Mouse (Mus musculus) small intestine, adult 2 months (tissue): ENCODE results near the gene Nsf. TPM values are rescaled to one million over a fixed set of nuclear protein-coding genes. Genes with fewer than 3 reads are reported as not detected.
"Not testable (repeated sequence)": the region's sequence is repeated elsewhere in the genome, so short reads cannot be mapped to it uniquely, and the experiment has no call there.

Experiments used
- H3K27ac ChIP-seq: fragments of 200-500 bp; 2 replicates; pipeline ENCODE4 v1.5.1; 2012; ENCODE audit warnings: low read depth, low read length, control low read depth, inconsistent platforms; ENCODE audit not compliant: insufficient read depth
- H3K27me3 ChIP-seq: fragments of 200-500 bp; 2 replicates; pipeline ENCODE4 v1.6.1; 2012; ENCODE audit warnings: mild to moderate bottlenecking, moderate library complexity, low read length, inconsistent platforms; ENCODE audit not compliant: control insufficient read depth, insufficient read depth
- H3K36me3 ChIP-seq: fragments of 200-500 bp; 2 replicates; pipeline ENCODE4 v1.6.1; 2012; ENCODE audit warnings: mild to moderate bottlenecking, low read length, control low read depth, inconsistent platforms; ENCODE audit not compliant: control insufficient read depth, insufficient read depth
- H3K4me1 ChIP-seq: fragments of 200-500 bp; 2 replicates; pipeline ENCODE4 v1.6.1; 2012; ENCODE audit warnings: low read length, inconsistent platforms, mixed read lengths; ENCODE audit not compliant: control insufficient read depth, insufficient read depth, insufficient read length
- H3K4me3 ChIP-seq: fragments of 200-500 bp; 2 replicates; pipeline ENCODE4 v1.5.1; 2012; ENCODE audit warnings: low read depth, mild to moderate bottlenecking, control low read depth, inconsistent platforms, low read length, moderate library complexity
- CTCF ChIP-seq: fragments of 200-500 bp; IDR thresholded peaks from 2 replicates; pipeline ENCODE4 v1.5.1; 2012; ENCODE audit warnings: low read depth, mild to moderate bottlenecking, control low read depth, inconsistent platforms, low read length, moderate library complexity, mixed read lengths; ENCODE audit not compliant: insufficient replicate concordance, insufficient read length; ENCODE audit errors: extremely low read depth
- POLR2A ChIP-seq: fragments of 200-500 bp; IDR thresholded peaks from 2 replicates; pipeline ENCODE4 v1.6.1; 2012; ENCODE audit warnings: low read depth, mild to moderate bottlenecking, control low read depth, inconsistent platforms, low read length, moderate library complexity
- WGBS: fragments of 180-500 bp; shearing (Covaris S2); methylation state at CpG from one replicate; pipeline ENCODE4 v1.1.7; 2018; 5-methylcytosine and 5-hydroxymethylcytosine counted together
- polyA plus RNA-seq: library from polyadenylated mRNA; depleted of rRNA; stranded (reverse); fragments of >200 nt; gene quantifications from 2 replicates; pipeline ENCODE4 v1.2.3, GENCODE M21; 2012

Nsf gene
- polyA plus RNA-seq, 1 experiment, result 25.8 TPM

DNA sequence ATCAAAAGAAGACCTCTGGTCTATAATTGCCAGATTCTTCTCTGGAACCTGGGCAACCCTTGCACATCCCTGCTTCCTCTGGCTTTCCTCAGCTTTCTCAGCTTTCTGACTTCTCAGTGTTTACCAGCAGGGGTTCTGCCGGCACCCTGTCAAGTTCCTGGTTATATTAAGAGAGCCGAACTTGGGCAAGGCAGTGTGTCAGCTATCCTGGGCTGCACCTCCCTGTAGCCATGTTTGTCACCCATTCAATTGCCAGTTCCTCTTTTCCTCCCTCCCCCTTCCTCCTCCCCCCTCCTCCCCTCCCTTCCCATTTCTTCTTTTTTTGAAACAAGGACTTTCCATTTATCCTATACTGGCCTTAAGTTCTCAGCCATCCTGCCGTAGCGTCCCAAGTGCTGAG lies 38.8 kb upstream of the Nsf start:
- Histone ChIP-seq H3K4me3 (no peak overlapping the region), H3K4me1 (no peaks in the 10 kb centered on the region), H3K36me3 (no peaks in the 10 kb centered on the region), H3K27ac (no peak overlapping the region), H3K27me3 (no peaks in the 10 kb centered on the region)
- 74% methylated on average over 4 of the region's 4 CpGs for WGBS
- TF ChIP-seq POLR2A (no peak), CTCF (no peak)

DNA sequence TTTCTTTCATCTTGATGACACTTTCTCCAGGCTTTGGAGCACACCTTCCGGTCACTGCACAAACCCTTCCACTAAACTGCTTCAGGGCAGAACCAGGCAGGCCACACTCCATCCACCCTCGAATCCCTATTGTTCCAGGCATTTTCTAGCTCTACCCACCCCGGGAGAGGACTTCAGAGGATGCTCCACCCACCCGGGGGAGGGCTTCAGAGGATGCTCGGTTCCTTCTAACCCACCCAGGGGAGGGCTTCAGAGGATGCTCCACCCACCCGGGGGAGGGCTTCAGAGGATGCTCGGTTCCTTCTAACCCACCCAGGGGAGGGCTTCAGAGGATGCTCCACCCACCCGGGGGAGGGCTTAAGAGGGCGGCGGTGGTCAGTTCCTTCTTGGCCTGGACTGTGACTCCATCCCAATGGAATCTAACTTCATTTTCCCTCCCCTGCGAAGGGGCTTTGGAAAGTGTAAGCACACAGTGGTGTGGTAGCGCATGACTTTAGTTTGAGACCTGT lies 36.2 kb upstream of the Nsf start:
- WGBS, result 28% methylated on average over 12 of the region's 12 CpGs
- H3K36me3 ChIP-seq, H3K4me3 ChIP-seq, H3K27ac ChIP-seq, H3K4me1 ChIP-seq, H3K27me3 ChIP-seq: not testable (repeated sequence)

DNA sequence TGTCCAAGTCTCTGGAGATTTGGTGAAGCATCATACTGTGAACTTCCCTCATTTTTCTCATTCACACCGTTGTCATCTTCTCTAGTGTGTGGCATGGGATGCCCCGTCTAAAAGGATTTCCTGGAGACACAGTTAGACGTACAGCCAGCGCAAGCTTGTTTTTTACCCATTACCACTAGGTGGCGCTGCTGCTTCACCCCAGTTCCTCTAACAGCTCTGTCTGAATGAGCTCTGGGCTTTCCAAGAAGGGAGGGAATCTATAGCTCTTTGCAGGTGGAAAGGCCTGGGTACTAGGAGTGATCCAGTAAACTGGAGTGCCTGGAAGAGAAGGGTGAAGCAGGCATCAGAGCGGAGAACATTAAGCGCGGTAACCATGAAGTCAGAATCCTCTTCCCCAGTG lies 33.6 kb upstream of the Nsf start:
- no peaks in the 10 kb centered on the region for H3K4me1 ChIP-seq
- WGBS, result 44% methylated on average over 8 of the region's 8 CpGs
- H3K36me3 ChIP-seq, result peaks cover 12% of the 10 kb centered on the region
- no peak overlapping the region for H3K4me3 ChIP-seq
- TF ChIP-seq CTCF, result peak; percentile 87; the same call in 1 of the 2 replicates
- no peak for TF ChIP-seq POLR2A
- no peaks in the 10 kb centered on the region for H3K27me3 ChIP-seq
- H3K27ac ChIP-seq, result no peak overlapping the region

DNA sequence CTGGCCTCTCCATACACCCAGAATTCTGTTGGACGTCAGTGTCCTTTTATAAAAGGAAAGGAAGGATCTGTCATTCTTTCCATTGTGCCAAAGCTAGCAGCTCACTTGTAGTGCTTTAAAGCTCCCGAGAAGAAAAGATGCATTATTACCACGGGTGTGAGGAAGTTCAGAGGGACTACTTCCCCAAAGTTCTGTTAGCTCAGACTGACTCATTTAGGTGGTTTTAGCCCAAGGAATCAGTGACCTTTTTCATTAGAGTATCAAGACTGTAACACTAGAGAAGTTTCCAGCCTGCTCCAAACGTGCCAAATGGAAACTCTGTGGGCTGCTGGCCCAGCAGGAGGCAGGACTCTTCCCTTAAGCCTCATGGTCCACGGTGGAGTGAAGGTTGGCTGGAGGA lies 30.2 kb upstream of the Nsf start:
- H3K4me1 ChIP-seq, result no peaks in the 10 kb centered on the region
- 68% methylated on average over 5 of the region's 5 CpGs for WGBS
- TF ChIP-seq POLR2A, result no peak
- no peak for TF ChIP-seq CTCF
- H3K27me3 ChIP-seq, result no peaks in the 10 kb centered on the region
- no peak overlapping the region for H3K4me3 ChIP-seq
- H3K36me3 ChIP-seq, result peaks cover 19% of the 10 kb centered on the region
- peak overlapping the region; percentile 14; the same call in 1 of the 2 replicates for H3K27ac ChIP-seq

DNA sequence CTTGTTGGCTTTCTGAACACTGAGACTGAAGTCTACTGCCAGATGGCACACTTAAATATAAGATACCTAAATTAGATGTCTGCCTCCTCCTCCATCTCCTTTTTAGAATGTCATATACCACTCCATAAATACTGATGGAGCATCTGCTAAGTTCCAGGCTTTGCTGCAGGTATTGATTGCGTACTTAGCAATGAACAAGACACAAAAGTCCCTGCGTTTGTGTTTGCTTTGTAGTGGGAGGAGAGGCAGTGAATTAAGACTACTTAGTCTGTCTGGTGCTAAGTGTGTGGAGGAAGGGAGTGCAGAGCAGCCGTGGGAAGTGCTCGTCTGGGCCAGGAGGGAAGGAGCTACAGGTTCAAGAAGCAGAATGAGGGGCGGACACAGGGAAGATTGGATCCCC lies 28.0 kb upstream of the Nsf start:
- Histone ChIP-seq H3K4me3 (no peak overlapping the region), H3K27me3 (no peaks in the 10 kb centered on the region), H3K27ac (no peak overlapping the region), H3K4me1 (no peaks in the 10 kb centered on the region), H3K36me3 (peaks cover 24% of the 10 kb centered on the region)
- 74% methylated on average over 5 of the region's 5 CpGs for WGBS
- TF ChIP-seq POLR2A (no peak), CTCF (no peak)

DNA sequence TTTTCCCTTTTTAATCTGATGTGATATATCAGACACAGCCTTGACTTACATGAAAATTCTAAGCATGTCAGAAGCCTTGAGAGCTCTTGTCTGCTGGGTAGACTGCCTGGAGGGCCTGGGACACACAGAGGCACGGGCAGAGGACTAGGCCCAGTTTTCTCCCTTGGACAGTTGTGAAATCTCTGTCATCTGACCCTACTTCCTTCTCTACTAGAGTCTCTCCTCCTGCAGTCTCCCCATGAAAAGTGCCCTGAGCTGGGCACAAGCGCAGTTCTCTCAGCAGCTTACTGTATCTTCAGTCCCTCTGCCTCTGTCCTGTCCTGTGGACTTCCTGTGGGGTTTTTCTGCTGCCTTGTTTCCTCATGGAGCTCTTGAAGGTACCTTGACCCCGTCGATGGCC lies 25.5 kb upstream of the Nsf start:
- Histone ChIP-seq H3K27me3 (no peaks in the 10 kb centered on the region), H3K4me1 (no peaks in the 10 kb centered on the region), H3K27ac (peak overlapping the region; percentile 15; the same call in 1 of the 2 replicates), H3K4me3 (no peak overlapping the region), H3K36me3 (peaks cover 27% of the 10 kb centered on the region)
- WGBS, result 75% methylated on average over 4 of the region's 4 CpGs
- TF ChIP-seq CTCF (no peak), POLR2A (no peak)

DNA sequence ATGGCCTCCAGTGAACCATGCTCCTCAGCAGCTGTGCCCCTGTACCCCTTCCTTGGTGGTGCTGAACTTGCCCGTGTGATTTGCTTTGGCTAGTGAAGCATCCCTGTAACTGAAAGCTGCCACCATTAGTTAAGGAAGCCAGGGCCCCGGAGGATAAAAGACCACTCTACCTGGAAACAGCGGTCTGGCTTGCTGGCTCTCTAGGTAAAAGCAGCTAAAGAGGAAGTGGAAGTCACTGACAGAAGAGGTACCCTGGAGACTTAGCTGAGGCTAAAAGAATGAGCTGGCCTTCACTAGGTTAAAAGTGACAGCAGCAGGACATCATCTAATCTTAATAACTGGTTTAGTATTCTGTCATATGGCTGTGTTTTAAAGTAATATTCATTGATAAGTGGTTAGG lies 17.0 kb upstream of the Nsf start:
- WGBS, result 92% methylated on average over 3 of the region's 3 CpGs
- H3K36me3 ChIP-seq, result peaks cover 27% of the 10 kb centered on the region
- H3K4me3 ChIP-seq, result no peak overlapping the region
- H3K4me1 ChIP-seq, result peaks cover 2% of the 10 kb centered on the region; the same call in 1 of the 2 replicates
- TF ChIP-seq POLR2A (no peak), CTCF (no peak)
- H3K27me3 ChIP-seq, result no peaks in the 10 kb centered on the region
- no peak overlapping the region for H3K27ac ChIP-seq

DNA sequence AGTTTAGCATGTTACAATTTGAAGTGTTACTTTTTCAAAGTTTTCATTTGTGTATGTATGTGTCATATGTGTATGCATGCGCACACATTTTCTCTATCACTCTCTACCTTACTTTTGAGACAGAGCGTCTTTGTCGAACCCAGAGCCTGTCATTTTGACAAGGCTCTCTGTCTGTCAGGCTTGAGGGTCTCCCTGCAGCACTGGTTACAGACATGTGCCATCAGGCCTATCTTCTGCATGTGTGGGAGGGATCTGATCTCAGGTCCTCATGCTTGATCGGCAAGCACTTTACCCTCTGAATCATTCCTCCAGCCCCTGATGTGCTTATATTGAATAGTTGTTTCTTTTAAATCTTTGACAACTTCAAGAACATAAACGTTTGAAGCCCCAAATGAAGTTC lies 15.4 kb upstream of the Nsf start:
- Histone ChIP-seq H3K27me3 (no peaks in the 10 kb centered on the region), H3K27ac (no peak overlapping the region), H3K36me3 (peaks cover 20% of the 10 kb centered on the region), H3K4me1 (peaks cover 2% of the 10 kb centered on the region; the same call in 1 of the 2 replicates), H3K4me3 (no peak overlapping the region)
- 92% methylated on average over 5 of the region's 5 CpGs for WGBS
- TF ChIP-seq CTCF, result no peak
